Mouse (Mus musculus) spleen, postnatal 14 days (tissue): ENCODE results near the gene 1810062G17Rik.

Experiments
- DNase-seq, 2 experiments: peaks; one replicate each; pipeline ENCODE4 v3.0.0; 2021 to 2022; ENCODE audit warnings: low spot score in 2 of 2

1810062G17Rik gene

DNA sequence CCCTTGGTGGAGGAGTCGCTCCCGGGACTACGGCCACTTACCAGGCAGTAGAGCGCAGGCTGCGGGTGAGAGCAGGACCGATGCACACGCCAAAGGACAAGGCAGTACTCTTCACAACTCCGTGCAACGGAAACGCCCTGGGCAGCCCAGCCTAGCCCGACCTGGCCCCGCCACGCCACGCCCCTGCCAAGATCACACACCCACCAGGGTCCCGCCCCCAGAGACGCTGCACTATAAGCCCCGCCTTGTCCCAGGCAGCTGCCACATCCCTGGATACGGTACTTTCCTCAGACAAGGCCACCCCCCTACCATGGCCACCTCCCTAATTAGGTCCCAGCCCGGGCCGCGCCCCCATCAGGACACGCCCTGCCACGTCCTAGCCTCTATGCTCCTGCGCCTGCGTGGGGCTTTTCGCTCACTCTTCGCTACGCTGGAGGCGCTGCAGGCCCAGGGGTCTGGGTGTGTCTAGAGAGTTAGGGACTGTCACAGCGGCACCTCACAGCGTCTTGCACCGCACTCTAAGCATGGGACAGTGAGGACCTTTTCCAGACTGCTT, at the start of gene 1810062G17Rik, which contains the start of gene Anxa5:
TSS of gene 1810062G17Rik (plus strand) at position 406 of the 556 bp plus-strand sequence.
TSS of gene Anxa5 (minus strand) at position 363 of the 556 bp plus-strand sequence.
- peak; percentile 81 to 85 for DNase-seq

DNA sequence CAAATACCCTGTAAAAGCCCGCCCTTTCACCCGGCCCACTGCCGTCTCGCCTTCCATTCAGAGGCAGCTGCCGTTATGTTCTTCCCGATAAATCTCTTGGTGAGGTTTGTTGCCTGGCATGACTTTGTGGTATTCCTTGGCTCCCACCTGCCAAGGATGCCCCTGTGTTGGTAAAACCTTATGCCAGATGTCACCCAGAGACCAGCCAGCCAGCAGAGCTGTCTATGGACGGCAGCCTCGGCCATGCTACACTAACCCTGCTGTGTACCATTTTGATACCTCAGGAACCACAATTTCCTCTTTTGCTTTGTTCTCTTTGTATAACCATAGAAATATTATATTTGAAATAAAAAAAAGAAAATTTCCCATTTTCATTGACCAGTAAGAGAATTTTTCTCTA, 48.4 kb upstream of the 1810062G17Rik start:
- DNase-seq, result no peak

DNA sequence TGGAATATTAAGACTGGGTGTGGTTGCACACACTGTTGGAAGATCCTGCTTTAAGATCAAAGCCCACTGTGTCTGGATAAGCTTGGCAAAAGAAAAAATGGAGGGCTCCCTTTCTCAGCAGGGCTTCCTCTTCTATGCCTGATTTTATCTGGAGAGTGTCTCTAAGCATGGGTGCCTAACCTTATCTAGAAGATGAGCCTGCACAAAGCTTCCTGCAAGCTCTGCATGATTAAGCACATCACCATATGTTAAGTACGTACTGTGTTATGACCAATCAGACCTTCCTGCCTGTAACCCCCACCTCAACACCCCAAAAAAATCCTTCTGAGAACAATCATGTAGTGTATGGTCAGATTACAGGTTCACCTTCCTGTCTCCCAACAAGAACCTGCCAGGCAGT, 45.4 kb upstream of the 1810062G17Rik start:
- DNase-seq, result no peak

DNA sequence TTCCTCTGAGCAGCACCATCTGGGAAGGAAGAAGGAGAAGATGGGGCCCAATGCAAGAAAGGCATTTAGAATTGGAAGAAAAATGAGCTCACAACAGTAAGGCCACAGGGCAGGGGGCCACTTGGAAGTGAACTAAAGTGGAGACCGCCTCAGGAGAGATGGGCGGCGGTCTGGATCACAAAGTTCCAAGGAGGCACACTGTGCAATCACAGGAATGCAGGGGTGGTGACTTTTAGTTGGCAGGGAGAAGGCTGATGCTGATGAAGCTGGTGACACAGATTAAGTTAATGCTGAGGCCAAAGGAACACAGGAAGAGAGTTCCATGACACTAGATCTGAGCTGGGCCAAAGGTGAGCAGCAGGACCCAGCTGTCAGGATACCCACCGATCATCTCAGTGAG, 35.5 kb upstream of the 1810062G17Rik start:
- no peak for DNase-seq

DNA sequence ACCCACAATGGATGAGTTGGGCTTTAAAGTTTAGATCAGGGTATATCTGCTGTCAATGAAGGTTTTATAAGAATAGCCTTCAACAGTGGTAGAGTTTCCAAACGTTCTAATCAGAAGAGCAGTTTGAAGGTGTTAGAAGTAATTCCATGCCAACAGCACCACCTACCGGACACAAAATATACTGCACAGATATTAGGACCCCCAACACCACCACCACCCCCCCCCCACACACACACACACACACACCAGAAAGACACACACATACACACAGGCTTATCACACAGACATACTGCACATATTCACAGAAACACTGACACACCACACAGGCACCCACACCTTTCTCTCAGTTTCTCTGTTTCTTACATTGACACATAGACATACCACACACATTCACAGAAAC, 33.3 kb upstream of the 1810062G17Rik start:
- peak in 1 of 2 experiments; percentile 6 for DNase-seq

DNA sequence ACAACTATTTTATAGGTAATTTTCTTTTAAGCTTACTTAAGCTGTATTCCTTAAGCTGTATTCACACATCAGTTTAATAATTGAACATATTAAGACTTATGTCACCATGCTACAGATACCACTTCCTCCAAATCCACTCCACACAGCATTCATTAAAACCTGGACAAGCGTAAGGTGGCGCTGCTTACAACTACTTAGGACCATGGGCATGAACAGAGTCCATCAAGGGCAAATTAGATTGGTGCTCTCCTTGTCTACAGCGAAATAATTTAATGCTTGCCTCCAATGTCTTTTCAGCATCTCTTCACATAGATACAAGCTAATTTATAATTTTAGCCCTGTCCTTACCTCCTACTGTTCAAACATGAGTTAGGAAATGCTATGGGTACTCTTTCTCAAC, 29.7 kb upstream of the 1810062G17Rik start:
- DNase-seq, result no peak

DNA sequence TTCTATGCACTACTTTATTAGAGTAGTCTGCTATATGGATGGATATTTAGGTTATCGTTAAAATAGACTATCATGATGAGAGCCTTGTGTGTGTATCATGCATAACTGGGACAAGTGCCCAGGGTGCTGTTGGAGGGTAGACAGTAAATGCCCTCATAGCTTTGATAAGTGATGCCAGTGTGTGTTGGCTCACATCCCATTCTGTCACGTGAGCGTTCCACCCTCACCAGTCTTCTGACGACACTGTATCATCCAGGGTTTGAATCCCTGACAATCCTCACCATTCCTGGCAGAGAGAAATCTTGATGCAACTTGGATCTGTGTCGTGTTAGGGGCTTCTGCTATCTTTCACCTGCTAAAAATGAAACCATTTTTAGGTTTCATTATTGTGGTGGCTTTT, 29.2 kb upstream of the 1810062G17Rik start:
- DNase-seq, result no peak

DNA sequence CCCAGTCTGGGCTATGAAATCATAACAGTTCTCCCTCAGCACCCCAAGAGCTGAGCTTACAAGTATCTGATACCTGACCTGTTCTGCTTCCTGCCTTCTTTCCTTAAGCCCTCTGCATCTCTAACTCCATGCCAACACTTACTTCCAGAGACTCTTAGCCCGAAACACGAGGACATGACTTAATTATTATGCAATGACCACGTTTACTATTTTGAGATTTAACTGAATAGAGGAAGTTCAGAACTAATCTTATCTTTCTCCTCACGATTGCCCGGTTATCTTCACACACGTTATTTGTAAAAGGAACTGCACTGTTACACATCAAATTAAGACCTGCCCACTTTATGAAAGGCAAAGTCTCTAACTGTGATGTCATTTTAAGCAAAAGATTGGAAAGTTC, 28.8 kb upstream of the 1810062G17Rik start:
- DNase-seq, result no peak

DNA sequence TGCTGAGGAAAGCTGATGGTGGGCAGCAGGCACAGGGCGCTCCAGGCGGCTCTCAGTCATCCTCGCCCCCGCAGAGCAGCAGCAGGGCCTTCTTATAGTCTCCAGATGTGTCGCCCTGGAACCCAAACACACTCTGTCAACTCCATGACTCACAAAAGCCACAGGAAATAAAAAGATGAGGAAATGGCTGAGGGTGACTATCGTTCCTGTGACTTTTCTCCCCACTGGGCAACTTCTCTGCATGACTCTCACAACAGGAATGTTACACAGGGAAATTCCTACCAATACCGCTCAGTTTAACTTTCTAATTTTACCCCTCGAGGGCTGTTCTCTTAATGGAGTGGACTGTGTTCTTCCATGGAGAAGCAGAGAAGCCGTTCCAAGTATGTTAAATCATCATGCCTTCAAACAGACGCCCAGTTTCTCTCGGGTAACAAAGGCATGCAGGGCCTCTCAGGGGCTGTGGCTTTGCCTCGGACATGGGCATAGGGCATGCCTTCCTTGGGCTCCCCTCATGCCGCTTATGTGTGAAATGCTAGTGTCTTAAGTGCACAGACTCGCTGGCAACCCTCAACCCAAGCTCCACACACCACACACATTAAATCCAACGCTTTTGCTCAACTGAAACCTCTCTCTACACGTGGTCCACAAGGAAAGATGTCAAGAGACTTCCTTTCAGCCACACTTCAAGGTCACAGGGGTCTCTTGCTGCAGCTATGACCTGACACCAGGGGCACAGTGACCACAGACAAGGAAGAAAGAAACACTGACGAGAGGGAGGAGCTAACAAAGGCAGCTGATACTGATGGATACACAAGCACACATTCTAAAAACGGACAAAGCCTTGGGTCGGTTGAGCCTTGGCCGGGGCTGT, 26.2 kb upstream of the 1810062G17Rik start:
- no peak for DNase-seq

DNA sequence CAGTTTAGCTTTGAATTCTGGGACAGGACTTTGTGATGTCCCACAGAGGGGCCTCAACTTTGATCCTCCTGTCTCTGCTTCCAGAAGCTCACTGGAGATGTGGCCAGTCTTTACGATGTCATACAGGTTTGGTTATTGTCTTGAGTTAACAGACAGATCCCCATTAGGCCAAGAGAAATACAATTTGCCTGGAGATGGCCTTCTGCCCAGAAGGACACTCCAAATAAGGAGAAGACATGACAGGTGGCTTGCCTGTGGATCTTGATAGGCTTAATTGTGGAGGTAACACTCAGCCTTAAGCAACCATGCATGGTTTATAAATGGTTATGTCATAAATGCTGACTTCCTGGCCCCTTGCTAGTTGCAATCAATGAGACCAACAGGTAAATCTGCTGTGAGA, 23.2 kb upstream of the 1810062G17Rik start:
- DNase-seq, result no peak

DNA sequence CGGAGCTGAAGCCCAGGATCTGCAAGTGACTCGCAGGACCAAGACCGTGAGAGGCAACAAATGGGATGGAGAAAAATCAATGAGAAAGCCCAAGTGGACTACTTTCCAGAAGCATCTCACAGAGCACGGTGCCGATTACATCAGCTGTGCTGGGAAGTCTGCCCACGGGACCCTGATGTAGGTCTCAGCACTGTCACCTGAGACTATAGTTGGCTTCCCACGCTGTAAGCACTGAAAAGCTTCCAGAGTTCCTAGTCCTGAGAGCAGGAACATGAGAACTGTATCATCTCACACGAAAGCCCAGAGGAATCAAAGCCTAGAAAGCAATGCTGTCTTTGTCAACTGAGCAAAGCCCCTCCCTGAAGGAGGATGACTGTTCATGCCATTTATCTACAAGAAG, 20.6 kb upstream of the 1810062G17Rik start:
- DNase-seq, result no peak

DNA sequence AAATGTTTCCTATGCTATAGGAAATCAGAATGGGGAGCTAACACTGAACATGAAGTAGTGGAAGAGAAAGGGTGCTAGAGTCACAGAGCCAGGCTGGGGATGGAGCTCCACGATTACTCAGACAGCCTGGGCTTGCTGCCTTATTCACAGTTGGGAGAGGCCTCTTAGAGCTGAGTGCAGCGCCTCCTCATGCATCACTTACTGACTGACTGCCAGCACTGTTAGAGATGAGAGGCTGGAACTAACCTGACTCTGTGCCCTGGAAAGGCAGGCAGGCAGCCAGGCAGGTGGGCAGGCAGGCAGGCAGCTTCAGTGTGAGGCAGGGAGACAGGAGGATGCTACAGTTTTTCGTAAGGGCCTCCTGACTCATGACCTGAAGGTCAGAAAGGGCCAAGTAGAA, 20.2 kb upstream of the 1810062G17Rik start:
- DNase-seq, result no peak

DNA sequence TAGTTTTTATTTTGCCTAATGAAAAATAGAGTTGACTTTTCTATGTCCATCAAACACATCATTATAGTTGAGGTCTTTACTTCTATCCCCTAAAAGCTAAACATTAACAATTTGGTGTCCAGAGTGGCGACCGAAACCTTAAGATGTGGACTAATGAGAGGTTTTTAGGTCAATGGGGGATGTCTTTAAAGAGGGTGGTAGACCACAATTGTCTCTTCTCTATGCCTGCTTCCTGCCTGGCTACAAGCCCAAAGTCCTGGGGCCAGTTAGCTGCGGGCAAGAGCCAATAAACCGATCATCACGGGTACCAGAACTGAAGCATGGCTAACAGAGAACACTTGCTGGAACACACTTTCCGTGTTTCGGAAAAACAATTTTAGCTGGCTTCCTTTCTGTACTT, 15.0 kb upstream of the 1810062G17Rik start:
- DNase-seq, result no peak

DNA sequence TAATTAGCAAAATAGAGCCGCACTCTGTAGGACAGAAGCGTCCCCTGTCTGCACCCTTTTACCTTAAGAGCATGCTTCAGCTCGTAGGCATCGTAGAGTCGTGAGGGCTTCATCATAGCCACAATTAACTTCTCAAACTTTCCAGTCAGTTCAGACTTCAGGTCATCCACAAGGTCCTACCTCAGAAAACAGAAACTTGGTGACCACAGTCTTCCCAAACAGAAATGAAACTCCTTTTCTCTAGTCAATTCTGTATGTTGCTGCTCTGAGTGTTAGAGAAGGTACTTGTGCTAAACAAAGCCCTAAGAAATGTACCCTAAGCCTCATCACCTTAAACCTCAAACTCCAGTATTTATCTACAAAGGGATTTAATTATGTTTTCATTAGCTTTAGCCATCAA, 13.9 kb upstream of the 1810062G17Rik start:
- DNase-seq, result no peak

DNA sequence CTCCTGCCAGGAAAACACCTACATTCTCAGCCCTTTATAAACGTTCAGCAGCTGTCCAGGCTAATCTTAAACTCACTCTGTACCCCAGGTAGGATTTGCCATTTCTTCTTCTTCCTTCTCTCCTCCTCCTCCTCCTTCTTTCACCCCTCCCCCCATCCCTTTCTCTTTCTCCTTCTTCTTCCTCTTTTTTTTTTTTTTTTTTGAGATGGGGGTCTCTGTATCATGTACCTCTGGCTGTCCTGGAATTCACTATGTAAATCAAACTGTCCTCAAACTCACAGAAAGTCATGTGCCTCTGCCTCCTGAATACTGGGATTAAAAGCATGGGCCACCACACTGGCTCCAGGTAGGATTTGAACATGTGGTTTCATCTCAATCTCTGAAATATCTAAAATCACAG, 13.4 kb upstream of the 1810062G17Rik start:
- no peak for DNase-seq

DNA sequence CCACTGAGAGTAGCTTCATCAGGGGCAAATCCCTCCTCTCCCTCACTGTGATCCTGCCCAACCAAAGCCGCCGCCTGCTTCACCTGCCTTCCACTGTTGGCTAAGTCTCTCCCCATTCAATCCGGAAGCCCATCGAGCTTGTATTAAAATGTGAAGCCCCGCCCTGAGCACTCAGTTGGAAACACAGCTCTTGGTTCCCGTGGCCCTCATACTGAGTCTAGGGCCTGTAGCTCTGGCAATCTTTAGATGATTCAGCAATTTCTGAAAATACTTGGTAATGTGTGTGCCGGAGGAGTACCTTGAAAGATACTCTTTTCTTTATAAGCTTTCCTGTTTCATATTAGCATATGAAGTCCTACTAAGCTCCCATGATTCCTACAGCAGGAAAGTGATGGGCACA, 10.2 kb upstream of the 1810062G17Rik start:
- DNase-seq, result no peak

DNA sequence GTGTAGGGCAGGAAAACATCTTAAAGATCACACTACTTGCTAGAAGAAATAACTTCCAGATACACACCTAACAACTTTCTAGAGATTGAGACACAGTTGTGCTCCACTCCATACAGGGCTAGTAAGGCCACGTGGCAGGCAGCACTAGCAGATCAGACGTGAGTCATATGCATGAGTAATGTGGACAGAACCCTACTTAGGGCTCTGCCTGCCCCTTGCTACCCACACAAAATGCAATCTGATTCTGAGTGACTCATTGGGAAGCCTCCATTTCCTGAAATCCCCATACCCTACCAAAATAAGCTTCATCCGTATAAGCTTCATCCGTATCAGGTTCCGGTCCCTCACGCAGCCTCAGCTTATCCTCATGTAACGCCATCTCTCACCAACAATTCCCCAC, 8.1 kb upstream of the 1810062G17Rik start:
- DNase-seq, result no peak

DNA sequence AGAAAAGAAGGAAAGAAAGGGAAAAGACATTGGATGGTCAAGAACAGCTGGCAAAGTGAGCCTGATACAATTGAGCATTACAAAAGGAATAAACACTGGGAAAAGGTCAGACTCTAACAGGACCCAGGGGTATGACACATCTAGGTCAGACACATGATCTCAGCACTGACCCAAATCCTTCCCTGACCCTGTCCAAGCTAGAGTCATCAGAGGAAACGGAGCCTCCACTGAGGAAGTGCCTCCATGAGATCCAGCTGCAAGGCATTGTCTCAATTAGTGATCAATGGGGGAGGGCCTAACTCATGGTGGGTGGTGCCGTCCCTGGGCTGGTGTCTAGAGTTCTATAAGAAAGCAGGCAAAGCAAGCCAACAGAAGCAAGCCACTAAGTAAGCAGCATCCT, 6.9 kb upstream of the 1810062G17Rik start:
- no peak for DNase-seq

DNA sequence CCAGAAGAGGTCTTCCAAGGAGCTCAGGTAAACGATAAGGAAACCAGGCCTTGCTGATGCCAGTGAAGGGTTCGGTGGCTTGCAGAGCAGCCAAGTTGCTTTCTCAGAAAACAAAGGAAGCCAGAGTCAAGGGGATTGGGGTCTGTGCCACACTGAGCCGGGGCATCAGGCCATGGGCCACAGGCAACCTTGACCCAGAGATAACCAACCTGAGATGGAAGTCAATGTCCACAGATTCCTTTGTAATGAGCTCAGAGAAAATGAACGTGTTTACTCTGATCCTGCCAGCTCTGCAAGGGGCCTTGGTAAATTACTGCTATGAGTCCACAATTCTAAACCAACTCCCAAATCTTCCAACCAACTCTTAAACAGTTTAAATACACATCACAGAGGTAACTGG, 3.9 kb upstream of the 1810062G17Rik start:
- DNase-seq, result no peak

DNA sequence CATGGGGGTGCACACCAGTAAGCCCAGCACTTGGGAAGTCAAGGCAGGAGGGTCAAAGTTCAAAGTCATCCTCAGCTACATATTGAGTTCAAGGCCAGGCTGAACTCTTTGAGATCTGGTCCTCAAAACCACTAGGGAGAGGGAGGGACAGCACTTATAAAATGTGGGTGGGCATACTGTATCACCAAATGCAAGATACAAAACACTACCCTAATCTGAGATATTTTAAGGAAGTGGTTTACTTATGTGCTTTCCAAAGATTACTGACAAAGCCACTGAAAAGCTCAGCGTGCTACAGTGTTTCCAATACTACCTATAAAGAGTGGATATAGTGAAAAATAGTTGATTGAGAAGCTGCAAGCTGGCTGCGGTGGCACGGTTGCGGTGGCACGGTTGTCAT, 2.5 kb upstream of the 1810062G17Rik start:
- DNase-seq, result no peak

DNA sequence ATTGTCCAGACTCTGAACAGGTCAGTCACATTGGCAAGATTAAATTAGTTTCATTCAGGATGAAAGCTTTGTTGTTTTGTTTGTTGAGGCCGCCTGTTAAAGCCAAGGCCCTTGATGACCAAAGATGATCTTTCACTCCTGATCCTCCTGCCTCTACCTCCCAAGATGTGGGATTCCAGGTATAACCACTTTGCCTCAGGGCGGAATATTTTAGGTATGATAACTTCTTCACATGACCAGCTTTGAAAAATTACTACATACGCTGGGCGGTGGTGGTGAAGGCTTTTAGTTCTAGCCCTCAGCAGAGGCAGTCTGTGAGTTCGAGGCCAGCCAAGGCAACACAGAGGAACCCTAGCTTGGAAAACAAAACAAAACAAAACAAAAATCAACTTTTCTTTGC, 1.3 kb upstream of the 1810062G17Rik start:
- no peak for DNase-seq

DNA sequence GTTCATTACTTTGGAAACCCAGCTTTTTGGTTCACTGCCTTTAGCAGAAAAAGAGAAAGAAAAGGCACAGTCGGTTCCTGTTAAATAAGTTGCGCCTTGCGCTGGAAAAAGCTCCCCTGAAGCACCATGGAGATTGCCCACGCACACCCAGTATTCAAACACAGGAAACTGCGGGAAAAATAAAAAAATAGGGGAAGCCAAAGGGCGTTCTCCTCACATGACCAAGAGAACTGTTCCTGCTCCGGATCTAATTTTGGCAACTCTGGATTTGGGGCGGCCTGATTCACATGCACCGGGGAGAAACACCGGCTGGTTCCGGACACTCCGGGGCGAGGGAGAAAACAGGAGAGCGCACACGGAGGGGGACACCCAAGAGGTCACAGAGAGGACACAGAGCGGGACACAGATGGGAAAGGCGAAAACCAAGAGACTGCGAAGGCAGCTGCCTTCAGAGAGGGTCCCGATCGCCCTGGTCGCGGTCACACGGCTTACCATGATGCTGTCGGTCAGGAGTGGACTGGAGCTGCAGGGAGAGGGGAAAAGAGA, 726 bp upstream of the 1810062G17Rik start:
- no peak for DNase-seq
